Mouse (Mus musculus) heart, embryonic 11.5 days (tissue): ENCODE measurements around the gene Jph3. TPM values are rescaled to one million over a fixed set of nuclear protein-coding genes. Genes with fewer than 3 reads are reported as not detected.

Experiments
- ATAC-seq: fragments of 200-750 bp; cut with Nextera tagmentation; replicated peaks from 2 replicates; pipeline ENCODE4 v1.8.0; 2017; ENCODE audit warnings: moderate library complexity; ENCODE audit not compliant: insufficient number of reproducible peaks, low FRiP score, low TSS enrichment
- H3K27ac ChIP-seq: fragments of 300-500 bp; sonication (generic); 2 replicates; pipeline ENCODE4 v1.5.1; 2014; ENCODE audit warnings: mild to moderate bottlenecking, low read depth, low read length
- H3K27me3 ChIP-seq: fragments of 300-500 bp; sonication (generic); 2 replicates; pipeline ENCODE4 v1.6.1; 2014; ENCODE audit warnings: mild to moderate bottlenecking, low read length, mixed read lengths; ENCODE audit not compliant: control insufficient read depth, insufficient read depth
- H3K36me3 ChIP-seq: fragments of 300-500 bp; sonication (generic); 2 replicates; pipeline ENCODE4 v1.6.1; 2014; ENCODE audit warnings: mild to moderate bottlenecking, low read length, moderate library complexity, mixed read lengths; ENCODE audit not compliant: control insufficient read depth, insufficient read depth
- H3K4me1 ChIP-seq: fragments of 300-500 bp; sonication (generic); 2 replicates; pipeline ENCODE4 v1.6.1; 2014; ENCODE audit warnings: low read length; ENCODE audit not compliant: control insufficient read depth, insufficient read depth
- H3K4me2 ChIP-seq: fragments of 300-500 bp; sonication (generic); 2 replicates; pipeline ENCODE4 v1.6.1; 2014; ENCODE audit warnings: mild to moderate bottlenecking, moderate library complexity
- H3K4me3 ChIP-seq: fragments of 300-500 bp; sonication (generic); 2 replicates; pipeline ENCODE4 v1.5.1; 2014; ENCODE audit warnings: low read depth, low read length
- H3K9ac ChIP-seq: fragments of 300-500 bp; sonication (generic); 2 replicates; pipeline ENCODE4 v1.6.1; 2014; ENCODE audit warnings: mild to moderate bottlenecking, low read depth, low read length, moderate library complexity
- H3K9me3 ChIP-seq: fragments of 300-500 bp; sonication (generic); replicated peaks from 2 replicates; pipeline ENCODE4 v1.6.1; 2016; ENCODE audit warnings: low read length; ENCODE audit not compliant: control insufficient read depth
- WGBS: fragments of 180-500 bp; shearing (Covaris S2); extraction: QIAGEN DNeasy Blood & Tissue Kit; methylation state at CpG from one replicate; pipeline ENCODE4 v1.1.7; 2014; ENCODE audit not compliant: insufficient replicate concordance; 5-methylcytosine and 5-hydroxymethylcytosine counted together
- polyA plus RNA-seq: library from polyadenylated mRNA; unstranded; fragments of >200 nt; fragmentation: Nextera tagmentation; extraction: Ambion mirVana; gene quantifications from 2 replicates; pipeline ENCODE4 v1.2.1, GENCODE M21; 2014

Gene Jph3
- polyA plus RNA-seq, 1 experiment from 2014 or later, result 0.46 TPM

GRCm38 (mm10) chr8:121832503-121832902, 103.1 kb downstream of the Jph3 start:
- Histone ChIP-seq H3K27me3 (no peaks in the 10 kb centered on the region), H3K9ac (no peak overlapping the region), H3K4me2 (no peak overlapping the region), H3K27ac (no peak overlapping the region), H3K9me3 (no peaks in the 10 kb centered on the region), H3K36me3 (no peaks in the 10 kb centered on the region), H3K4me3 (no peak overlapping the region), H3K4me1 (peaks cover 6% of the 10 kb centered on the region)
- WGBS, result 17% methylated on average over 6 of the region's 6 CpGs
- no peak for ATAC-seq

- Histone ChIP-seq H3K27ac (no peak overlapping the region), H3K4me2 (no peak overlapping the region), H3K27me3 (no peaks in the 10 kb centered on the region), H3K36me3 (no peaks in the 10 kb centered on the region), H3K4me1 (no peaks in the 10 kb centered on the region), H3K9ac (no peak overlapping the region), H3K9me3 (no peaks in the 10 kb centered on the region), H3K4me3 (no peak overlapping the region)
- WGBS, result 55% methylated on average over 8 of the region's 8 CpGs
- ATAC-seq, result no peak
Measured at GRCm38 (mm10) chr8:121841242-121841641, 111.8 kb downstream of the Jph3 start.

GRCm38 (mm10) chr8:121842064-121842955, 112.9 kb downstream of the Jph3 start:
- Histone ChIP-seq H3K9ac (no peak overlapping the region), H3K27me3 (no peaks in the 10 kb centered on the region), H3K27ac (no peak overlapping the region), H3K4me2 (no peak overlapping the region), H3K4me3 (no peak overlapping the region), H3K4me1 (no peaks in the 10 kb centered on the region), H3K9me3 (no peaks in the 10 kb centered on the region), H3K36me3 (no peaks in the 10 kb centered on the region)
- WGBS, result 86% methylated on average over 8 of the region's 8 CpGs
- no peak for ATAC-seq

- 59% methylated on average over 3 of the region's 3 CpGs for WGBS
Measured at GRCm38 (mm10) chr8:121843184-121843733, 113.8 kb downstream of the Jph3 start.

More at GRCm38 (mm10) chr8:121843184-121843733, 113.8 kb downstream of the Jph3 start:
- no peaks in the 10 kb centered on the region for H3K27me3 ChIP-seq
- no peak overlapping the region for H3K9ac ChIP-seq
- H3K4me3 ChIP-seq, result no peak overlapping the region
- no peaks in the 10 kb centered on the region for H3K4me1 ChIP-seq
- no peaks in the 10 kb centered on the region for H3K9me3 ChIP-seq
- no peak overlapping the region for H3K27ac ChIP-seq
- H3K4me2 ChIP-seq, result no peak overlapping the region
- ATAC-seq, result no peak
- no peaks in the 10 kb centered on the region for H3K36me3 ChIP-seq

Other genes starting within 250 kb of the Jph3 start
- 0.24 TPM in 1 of 2 replicates, not detected in the other for gene 1700018B08Rik, start 185.3 kb upstream of the Jph3 start, polyA plus RNA-seq
- gene Fbxo31, start 150.8 kb upstream of the Jph3 start, polyA plus RNA-seq, result 9.5 and 9.7 TPM in 2 replicates
- gene Map1lc3b, start 139.3 kb upstream of the Jph3 start, polyA plus RNA-seq, result 186 and 199 TPM in 2 replicates
- gene Zcchc14, start 76.7 kb upstream of the Jph3 start, polyA plus RNA-seq, result 11.4 and 14.2 TPM in 2 replicates
- gene Klhdc4, start 99.9 kb downstream of the Jph3 start, polyA plus RNA-seq, result 31.0 and 31.1 TPM in 2 replicates
- gene Slc7a5, start 178.1 kb downstream of the Jph3 start, polyA plus RNA-seq, result 17.0 and 18.4 TPM in 2 replicates
- gene Car5a, start 215.3 kb downstream of the Jph3 start, polyA plus RNA-seq, result 0.17 TPM in 1 of 2 replicates, not detected in the other
- 39.7 and 40.1 TPM in 2 replicates for gene Banp, start 220.1 kb downstream of the Jph3 start, polyA plus RNA-seq